Comparison of ENCODE assay signal across 17 mouse cellular contexts in the genomic region with DNA sequence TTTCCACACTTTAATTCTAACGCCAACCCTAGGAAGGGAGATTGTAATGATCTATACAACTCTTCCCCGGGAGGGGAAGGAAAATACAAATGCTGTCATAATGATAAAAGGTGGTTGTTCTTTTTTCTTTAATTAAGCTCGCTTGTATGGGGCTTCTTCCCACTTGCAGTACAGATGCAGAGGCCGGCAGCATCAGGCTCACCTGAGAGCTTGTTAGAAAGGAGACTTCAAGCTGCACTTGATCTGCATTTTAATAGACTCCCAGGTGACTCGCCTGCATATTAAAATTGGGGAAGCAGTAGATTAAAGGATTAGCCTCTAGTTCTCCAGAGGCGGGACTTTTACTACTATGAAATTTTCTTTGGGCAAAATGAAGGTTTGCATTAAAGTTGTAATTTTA.
"Had no signal": no experiment of that assay in that cellular context is flagged by ENCODE, and none has a peak within 500 bp of the region (broad histone marks: within the 10 kb centered on the region; RNA-seq: fewer than 3 reads in every experiment).

No protein-coding gene starts in this region.

- DNase-seq: kidney, adult 11 months; kidney, adult 8-10 months; kidney, postnatal 10 days; kidney, postnatal 36 days; layer of hippocampus, postnatal 36 days; liver, embryonic 13.5 days; lung, adult 2 months; lung, postnatal 14 days; lung, postnatal 4 days; retina, postnatal 1 day; right cerebral cortex, postnatal 25 days; spleen, adult 18-20 months; thymus, postnatal 25 days had no signal

- H3K4me1 ChIP-seq: kidney, embryonic 15.5 days; liver, embryonic 13.5 days; neural tube, embryonic 12.5 days; stomach, embryonic 15.5 days had no signal

- H3K27ac ChIP-seq: kidney, embryonic 15.5 days; left cerebral cortex, adult 2 months; liver, embryonic 13.5 days; neural tube, embryonic 12.5 days; stomach, embryonic 15.5 days had no signal

- H3K9ac ChIP-seq: kidney, embryonic 15.5 days; liver, embryonic 13.5 days; neural tube, embryonic 12.5 days; stomach, embryonic 15.5 days had no signal

- H3K4me2 ChIP-seq: kidney, embryonic 15.5 days; liver, embryonic 13.5 days; neural tube, embryonic 12.5 days; stomach, embryonic 15.5 days had no signal

- H3K4me3 ChIP-seq: kidney, embryonic 15.5 days; left cerebral cortex, adult 2 months; liver, embryonic 13.5 days; neural tube, embryonic 12.5 days; stomach, embryonic 15.5 days had no signal

- H3K36me3 ChIP-seq: kidney, embryonic 15.5 days; liver, embryonic 13.5 days; neural tube, embryonic 12.5 days; stomach, embryonic 15.5 days had no signal

- H3K9me3 ChIP-seq: kidney, embryonic 15.5 days; liver, embryonic 13.5 days; neural tube, embryonic 12.5 days; stomach, embryonic 15.5 days had no signal

- H3K27me3 ChIP-seq: kidney, embryonic 15.5 days; liver, embryonic 13.5 days; neural tube, embryonic 12.5 days; stomach, embryonic 15.5 days had no signal
